Mouse (Mus musculus): Measurements from ENCODE around the gene Ugt1a9.

GRCm38 (mm10) chr1:88257681-88258080 lies 187.1 kb downstream of the Ugt1a9 start:
- TF ChIP-seq CTCF (IDR thresholded peaks at IDR 0.05; ENCODE audit: low read depth) (no peak), EP300 (IDR thresholded peaks at IDR 0.05; ENCODE audit: low read depth) (no peak)
